Mouse (Mus musculus) CH12.LX (cell line): ENCODE data around the gene D1Ertd622e. TPM values are rescaled to one million over a fixed set of nuclear protein-coding genes. Genes with fewer than 3 reads are reported as not detected.

Experiments used
- DNase-seq: peaks from one replicate; pipeline ENCODE4 v3.0.0-alpha.2; 2013; ENCODE audit errors: extremely low read depth
- H3K27ac ChIP-seq: 2 replicates; pipeline ENCODE4 v1.5.1; 2012; ENCODE audit warnings: low read depth, mild to moderate bottlenecking, control low read depth, moderate library complexity; ENCODE audit not compliant: insufficient read depth
- H3K27me3 ChIP-seq: replicated peaks from 2 replicates; pipeline ENCODE3; 2012; ENCODE audit warnings: inconsistent platforms
- H3K36me3 ChIP-seq, 2 experiments: replicated peaks in 1 of 2; 2 replicates each; pipeline versions ENCODE3 to v1.6.1; 2012; ENCODE audit warnings: inconsistent platforms in 1 of 2, low read length in 1 of 2, mild to moderate bottlenecking in 1 of 2, mixed read lengths in 1 of 2, moderate library complexity in 1 of 2; ENCODE audit not compliant: control insufficient read depth in 1 of 2, insufficient read depth in 1 of 2
- H3K4me1 ChIP-seq, 2 experiments: 2 replicates each; pipeline ENCODE4 v1.6.1; 2012; ENCODE audit warnings: inconsistent platforms in 1 of 2, moderate library complexity in 1 of 2; ENCODE audit not compliant: insufficient read depth in 2 of 2, control insufficient read depth in 1 of 2
- H3K4me2 ChIP-seq: 2 replicates; pipeline ENCODE4 v1.6.1; 2012; ENCODE audit warnings: low read depth, mild to moderate bottlenecking, control low read depth; ENCODE audit not compliant: poor library complexity, insufficient read depth, severe bottlenecking
- H3K4me3 ChIP-seq, 3 experiments: fragments of 150-350 bp in 1 of 3; sonication (generic) in 1 of 3; replicated peaks in 1 of 3; 2 replicates each; pipeline versions ENCODE3 to v1.5.1; 2011 to 2012; ENCODE audit warnings: low read depth in 2 of 3, low read length in 2 of 3, mild to moderate bottlenecking in 2 of 3, moderate library complexity in 2 of 3, control low read depth in 1 of 3, improper control_type of control experiment in 1 of 3, inconsistent platforms in 1 of 3, mixed read lengths in 1 of 3; ENCODE audit not compliant: poor library complexity in 1 of 3
- H3K79me2 ChIP-seq: replicated peaks from 2 replicates; pipeline ENCODE4 v1.6.1; 2012; ENCODE audit warnings: mild to moderate bottlenecking, moderate library complexity; ENCODE audit not compliant: control insufficient read depth, poor library complexity, insufficient read depth, severe bottlenecking; ENCODE audit errors: extremely low read depth
- H3K9ac ChIP-seq: 2 replicates; pipeline ENCODE4 v1.6.1; 2012; ENCODE audit warnings: low read depth, mild to moderate bottlenecking, control low read depth, moderate library complexity; ENCODE audit not compliant: insufficient read depth
- H3K9me3 ChIP-seq: replicated peaks from 2 replicates; pipeline ENCODE3; 2012; ENCODE audit warnings: low read length, inconsistent platforms, mixed read lengths
- BHLHE40 ChIP-seq: IDR thresholded peaks from 2 replicates; pipeline ENCODE4 v1.6.1; 2011; ENCODE audit warnings: mild to moderate bottlenecking, low read depth, low read length, improper control_type of control experiment
- CHD1 ChIP-seq: IDR thresholded peaks from 2 replicates; pipeline ENCODE4 v1.6.1; 2012; ENCODE audit warnings: low read depth, low read length, improper control_type of control experiment, inconsistent platforms
- CTCF ChIP-seq, 2 experiments: IDR thresholded peaks in 1 of 2; conservative IDR thresholded peaks in 1 of 2; 2 replicates each; pipeline ENCODE4 v1.5.1; 2011 to 2012; ENCODE audit warnings: low read depth in 2 of 2, low read length in 2 of 2, improper control_type of control experiment in 1 of 2, inconsistent platforms in 1 of 2, mild to moderate bottlenecking in 1 of 2, moderate library complexity in 1 of 2
- EP300 ChIP-seq: IDR thresholded peaks from 2 replicates; pipeline ENCODE4 v1.6.1; 2011; ENCODE audit warnings: low read length, improper control_type of control experiment
- ETS1 ChIP-seq: conservative IDR thresholded peaks from 2 replicates; pipeline ENCODE4 v1.6.1; 2012; ENCODE audit warnings: low read depth, mild to moderate bottlenecking, inconsistent platforms, low read length, improper control_type of control experiment, moderate library complexity
- HCFC1 ChIP-seq: IDR thresholded peaks from 2 replicates; pipeline ENCODE4 v1.6.1; 2012; ENCODE audit warnings: low read depth, mild to moderate bottlenecking, inconsistent platforms, low read length, improper control_type of control experiment
- IRF4 ChIP-seq: IDR thresholded peaks from 2 replicates; pipeline ENCODE4 v1.6.1; 2014; ENCODE audit warnings: low read depth, mild to moderate bottlenecking, inconsistent platforms, low read length, improper control_type of control experiment
- JUN ChIP-seq: IDR thresholded peaks from 2 replicates; pipeline ENCODE4 v1.6.1; 2011; ENCODE audit warnings: low read depth, mild to moderate bottlenecking, low read length, improper control_type of control experiment, moderate library complexity; ENCODE audit not compliant: insufficient read depth
- JUND ChIP-seq: conservative IDR thresholded peaks from 2 replicates; pipeline ENCODE4 v1.6.1; 2011; ENCODE audit warnings: low read depth, low read length, improper control_type of control experiment
- KAT2A ChIP-seq: IDR thresholded peaks from 2 replicates; pipeline ENCODE4 v1.6.1; 2012; ENCODE audit warnings: low read length, improper control_type of control experiment, inconsistent platforms; ENCODE audit not compliant: insufficient replicate concordance
- MAX ChIP-seq: IDR thresholded peaks from 2 replicates; pipeline ENCODE4 v1.6.1; 2011; ENCODE audit warnings: low read length, improper control_type of control experiment
- MAZ ChIP-seq: IDR thresholded peaks from 2 replicates; pipeline ENCODE4 v1.6.1; 2012; ENCODE audit warnings: low read depth, mild to moderate bottlenecking, inconsistent platforms, low read length, improper control_type of control experiment, moderate library complexity
- MEF2A ChIP-seq: IDR thresholded peaks from 2 replicates; pipeline ENCODE4 v1.6.1; 2014; ENCODE audit warnings: low read depth, mild to moderate bottlenecking, inconsistent platforms, low read length, improper control_type of control experiment, borderline replicate concordance
- MXI1 ChIP-seq: IDR thresholded peaks from 2 replicates; pipeline ENCODE4 v1.6.1; 2011; ENCODE audit warnings: mild to moderate bottlenecking, low read depth, low read length, improper control_type of control experiment
- MYC ChIP-seq: IDR thresholded peaks from 2 replicates; pipeline ENCODE4 v1.6.1; 2011; ENCODE audit warnings: low read depth, mild to moderate bottlenecking, improper control_type of control experiment, low read length
- NRF1 ChIP-seq: IDR thresholded peaks from 2 replicates; pipeline ENCODE4 v1.6.1; 2014; ENCODE audit warnings: low read depth, mild to moderate bottlenecking, inconsistent platforms, low read length, improper control_type of control experiment, moderate library complexity
- PAX5 ChIP-seq: IDR thresholded peaks from 2 replicates; pipeline ENCODE4 v1.6.1; 2012; ENCODE audit warnings: low read length, inconsistent platforms, mixed read lengths
- POLR2A ChIP-seq: IDR thresholded peaks from 2 replicates; pipeline ENCODE4 v1.6.1; 2011; ENCODE audit warnings: low read depth, mild to moderate bottlenecking, improper control_type of control experiment, low read length
- POLR2AphosphoS2 ChIP-seq: IDR thresholded peaks from 2 replicates; pipeline ENCODE4 v1.6.1; 2011; ENCODE audit warnings: low read depth, low read length, improper control_type of control experiment
- RAD21 ChIP-seq: IDR thresholded peaks from 2 replicates; pipeline ENCODE4 v1.6.1; 2011; ENCODE audit warnings: low read depth, mild to moderate bottlenecking, low read length, improper control_type of control experiment, moderate library complexity
- SIN3A ChIP-seq: IDR thresholded peaks from 2 replicates; pipeline ENCODE4 v1.6.1; 2012; ENCODE audit warnings: low read length, improper control_type of control experiment, inconsistent platforms
- TCF12 ChIP-seq: IDR thresholded peaks from 2 replicates; pipeline ENCODE4 v1.6.1; 2014; ENCODE audit warnings: low read depth, mild to moderate bottlenecking, inconsistent platforms, low read length, improper control_type of control experiment
- USF1 ChIP-seq: IDR thresholded peaks from 2 replicates; pipeline ENCODE4 v1.6.1; 2014; ENCODE audit warnings: low read depth, mild to moderate bottlenecking, inconsistent platforms, low read length, improper control_type of control experiment
- ZC3H11A ChIP-seq: IDR thresholded peaks from 2 replicates; pipeline ENCODE4 v1.6.1; 2012; ENCODE audit warnings: low read depth, mild to moderate bottlenecking, inconsistent platforms, low read length, improper control_type of control experiment
- ZKSCAN1 ChIP-seq: IDR thresholded peaks from 2 replicates; pipeline ENCODE4 v1.6.1; 2012; ENCODE audit warnings: low read depth, inconsistent platforms, low read length, improper control_type of control experiment, borderline replicate concordance
- ZMIZ1 ChIP-seq: IDR thresholded peaks from 2 replicates; pipeline ENCODE4 v1.6.1; 2012; ENCODE audit warnings: low read depth, mild to moderate bottlenecking, inconsistent platforms, low read length, improper control_type of control experiment
- ZNF384 ChIP-seq: IDR thresholded peaks from 2 replicates; pipeline ENCODE4 v1.6.1; 2012; ENCODE audit warnings: low read depth, low read length, improper control_type of control experiment, inconsistent platforms
- dilution Hi-C: fragments of 300-500 bp; cut with MboI; formaldehyde crosslinking; loops from 2 replicates; pipeline ENCODE4 v1.14.3; 2020; ENCODE audit warnings: low sequenced_read_pairs; ENCODE audit not compliant: extremely low pct_unique_long_range_greater_than_20kb, extremely low pct_ligation_motif_present
- in situ Hi-C: fragments of 300-500 bp; cut with MboI; formaldehyde crosslinking; loops from 3 replicates; pipeline ENCODE4 v1.14.3; 2019; ENCODE audit warnings: low sequenced_read_pairs, low pct_ligation_motif_present, low pct_unique_long_range_greater_than_20kb, mixed read lengths
- polyA plus RNA-seq: library from polyadenylated mRNA; unstranded; fragments of >175 nt; gene quantifications from 2 replicates; pipeline ENCODE4 v1.2.1, GENCODE M21; 2012; ENCODE audit warnings: low read depth; ENCODE audit not compliant: insufficient read length
- total RNA-seq, 2 experiments: library from RNA; depleted of rRNA; stranded (reverse); fragments of 300-350 nt in 1 of 2; fragments of >200 nt in 1 of 2; gene quantifications; 2 replicates each; pipeline ENCODE4 v1.2.3; 2012 to 2014

The D1Ertd622e gene
- total and polyA plus RNA-seq, 3 experiments, result 9.0 to 27.3 (median 22.1) TPM

- peaks cover 0 to 2% of the 10 kb centered on the region in 2 experiments for H3K36me3 ChIP-seq
- no peaks in the 10 kb centered on the region for H3K27me3 ChIP-seq
- H3K9ac ChIP-seq, result no peak overlapping the region
- no peak overlapping the region for H3K27ac ChIP-seq
- H3K4me3 ChIP-seq, result no peak overlapping the region
- DNase-seq, result no peak
- H3K4me1 ChIP-seq, result peaks cover 0 to 13% of the 10 kb centered on the region in 2 experiments; a peak in 1 of 4 replicates
- dilution Hi-C loops, result no loop called here
- in situ Hi-C loops, result loop anchor here (25.0 kb wide), 1 partner anchor 662 kb away; no protein-coding TSS in a partner anchor
- no peak overlapping the region for H3K4me2 ChIP-seq
- TF ChIP-seq HCFC1, result no peak
- no peak for TF ChIP-seq JUND
- TF ChIP-seq ZKSCAN1, result no peak
- TF ChIP-seq BHLHE40, result no peak
- no peak for TF ChIP-seq IRF4
- no peak for TF ChIP-seq ZC3H11A
- no peak for TF ChIP-seq ZMIZ1
- no peak for TF ChIP-seq MAX
- TF ChIP-seq RAD21, result no peak
- no peak for TF ChIP-seq NRF1
- TF ChIP-seq CHD1, result no peak
- TF ChIP-seq ZNF384, result no peak
- no peak for TF ChIP-seq MXI1
- no peak for TF ChIP-seq ETS1
- no peaks in the 10 kb centered on the region for H3K9me3 ChIP-seq
- no peaks in the 10 kb centered on the region for H3K79me2 ChIP-seq
These were observed 37.2 kb upstream of the D1Ertd622e start for GRCm38 (mm10) chr1:97698956-97699570.

- Histone ChIP-seq H3K4me1 (peaks cover 0 to 13% of the 10 kb centered on the region in 2 experiments; a peak in 1 of 4 replicates), H3K79me2 (no peaks in the 10 kb centered on the region), H3K27ac (no peak overlapping the region), H3K4me2 (no peak overlapping the region), H3K36me3 (no peaks in the 10 kb centered on the region), H3K4me3 (no peak overlapping the region), H3K27me3 (no peaks in the 10 kb centered on the region), H3K9ac (no peak overlapping the region), H3K9me3 (no peaks in the 10 kb centered on the region)
- no peak for TF ChIP-seq EP300
- TF ChIP-seq POLR2A, result no peak
- no peak for TF ChIP-seq PAX5
- TF ChIP-seq CHD1, result no peak
- TF ChIP-seq CTCF (conservative IDR thresholded peaks at IDR 0.05 in 1 of 2, IDR thresholded peaks at IDR 0.05 in 1 of 2; ENCODE audit: low read depth in 2 of 2, low read length in 2 of 2), result no peak
- no peak for TF ChIP-seq TCF12
- TF ChIP-seq HCFC1, result no peak
- no peak for TF ChIP-seq MAX
- TF ChIP-seq POLR2AphosphoS2, result no peak
- TF ChIP-seq JUN, result no peak
- no peak for TF ChIP-seq NRF1
- no peak for TF ChIP-seq ETS1
- no peak for TF ChIP-seq SIN3A
- no peak for TF ChIP-seq KAT2A
- TF ChIP-seq MEF2A, result no peak
- no peak for TF ChIP-seq USF1
- TF ChIP-seq MAZ, result no peak
- TF ChIP-seq MYC, result no peak
- dilution Hi-C loops (no loop called here), in situ Hi-C loops (loop anchor here (25.0 kb wide), 1 partner anchor 660 kb away; no protein-coding TSS in a partner anchor)
- DNase-seq, result no peak
These were observed 35.4 kb upstream of the D1Ertd622e start for GRCm38 (mm10) chr1:97697273-97697672.
